Mouse (Mus musculus) intestine, embryonic 15.5 days (tissue): ENCODE measurements at regions not wholly inside any gene's neighbourhood (a gene's known extent, or its start where the extent isn't known, plus 50 kb on each side); places are given as distances from the start of the nearest gene placed in this dataset.

Experiments used
- ATAC-seq: fragments of 200-750 bp; cut with Nextera tagmentation; 2 replicates; pipeline ENCODE4 v1.8.0; 2017; ENCODE audit warnings: moderate TSS enrichment, moderate library complexity
- H3K27ac ChIP-seq: fragments of 300-500 bp; sonication (generic); 2 replicates; pipeline ENCODE4 v1.5.1; 2015; ENCODE audit warnings: mild to moderate bottlenecking, inconsistent platforms
- H3K27me3 ChIP-seq: fragments of 300-500 bp; sonication (generic); replicated peaks from 2 replicates; pipeline ENCODE4 v1.6.1; 2015; ENCODE audit warnings: inconsistent platforms
- H3K36me3 ChIP-seq: fragments of 300-500 bp; sonication (generic); 2 replicates; pipeline ENCODE4 v1.6.1; 2015; ENCODE audit warnings: inconsistent platforms
- H3K4me1 ChIP-seq: fragments of 300-500 bp; sonication (generic); replicated peaks from 2 replicates; pipeline ENCODE4 v1.6.1; 2015; ENCODE audit warnings: inconsistent platforms
- H3K4me2 ChIP-seq: fragments of 300-500 bp; sonication (generic); replicated peaks from 2 replicates; pipeline ENCODE4 v1.6.1; 2015; ENCODE audit warnings: mild to moderate bottlenecking, inconsistent platforms
- H3K4me3 ChIP-seq: fragments of 300-500 bp; sonication (generic); replicated peaks from 2 replicates; pipeline ENCODE4 v1.5.1; 2015; ENCODE audit warnings: inconsistent platforms
- H3K9ac ChIP-seq: fragments of 300-500 bp; sonication (generic); 2 replicates; pipeline ENCODE4 v1.6.1; 2015; ENCODE audit warnings: inconsistent platforms
- H3K9me3 ChIP-seq: fragments of 300-500 bp; sonication (generic); 2 replicates; pipeline ENCODE4 v1.6.1; 2016; ENCODE audit warnings: inconsistent platforms
- WGBS: fragments of 180-500 bp; shearing (Covaris S2); methylation state at CpG from one replicate; pipeline ENCODE4 v1.1.7; 2015; 5-methylcytosine and 5-hydroxymethylcytosine counted together

DNA sequence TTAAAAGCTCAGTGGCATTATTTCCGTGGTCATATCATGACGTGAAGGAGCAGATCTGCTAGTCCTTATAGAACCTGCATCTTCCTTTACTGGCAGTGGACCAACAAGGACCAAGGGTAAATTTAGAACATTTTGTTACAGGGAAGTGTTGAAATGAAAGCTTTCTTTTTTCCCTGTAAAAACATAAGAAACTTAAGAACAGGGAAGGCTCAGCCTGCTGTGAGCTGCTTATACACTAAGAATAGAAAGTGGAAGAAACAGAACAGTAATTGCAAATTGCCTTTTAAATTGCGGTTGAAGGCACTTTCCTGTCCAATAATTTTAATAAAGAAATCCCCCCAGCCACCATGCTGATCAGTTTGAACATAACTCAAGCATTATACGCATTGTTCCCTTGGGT lies 140.4 kb downstream of the Lca5 start:
- H3K9me3 ChIP-seq, result no peaks in the 10 kb centered on the region
- no peak overlapping the region for H3K9ac ChIP-seq
- no peak overlapping the region for H3K4me2 ChIP-seq
- no peaks in the 10 kb centered on the region for H3K36me3 ChIP-seq
- WGBS, result 77% methylated on average over 4 of the region's 4 CpGs
- no peak for ATAC-seq
- H3K27ac ChIP-seq, result no peak overlapping the region
- no peaks in the 10 kb centered on the region for H3K27me3 ChIP-seq
- H3K4me1 ChIP-seq, result no peaks in the 10 kb centered on the region
- H3K4me3 ChIP-seq, result no peak overlapping the region

DNA sequence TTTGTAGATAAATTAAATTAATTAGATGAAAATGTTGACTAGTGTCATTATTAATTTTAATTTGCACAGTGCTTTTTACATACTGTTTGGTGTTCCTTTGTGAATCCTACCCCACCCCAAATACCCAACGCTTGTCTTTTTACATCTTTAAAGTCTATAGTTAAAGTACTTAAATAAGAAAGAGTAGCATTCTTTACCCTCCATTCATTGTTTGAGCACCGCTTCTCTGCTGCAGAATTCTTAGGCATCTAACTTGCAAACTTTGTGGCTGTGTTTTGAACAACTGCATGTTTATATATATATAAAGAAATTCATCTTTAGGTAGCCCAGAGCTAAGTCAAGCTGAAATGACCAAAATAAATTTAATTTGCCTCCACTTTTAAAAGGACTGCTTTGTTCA lies 140.9 kb downstream of the Lca5 start:
- ATAC-seq, result no peak
- Histone ChIP-seq H3K9me3 (no peaks in the 10 kb centered on the region), H3K4me1 (no peaks in the 10 kb centered on the region), H3K27me3 (no peaks in the 10 kb centered on the region), H3K4me3 (no peak overlapping the region), H3K27ac (no peak overlapping the region), H3K4me2 (no peak overlapping the region), H3K9ac (no peak overlapping the region), H3K36me3 (no peaks in the 10 kb centered on the region)
- WGBS, result 77% methylated on average over 2 of the region's 2 CpGs

DNA sequence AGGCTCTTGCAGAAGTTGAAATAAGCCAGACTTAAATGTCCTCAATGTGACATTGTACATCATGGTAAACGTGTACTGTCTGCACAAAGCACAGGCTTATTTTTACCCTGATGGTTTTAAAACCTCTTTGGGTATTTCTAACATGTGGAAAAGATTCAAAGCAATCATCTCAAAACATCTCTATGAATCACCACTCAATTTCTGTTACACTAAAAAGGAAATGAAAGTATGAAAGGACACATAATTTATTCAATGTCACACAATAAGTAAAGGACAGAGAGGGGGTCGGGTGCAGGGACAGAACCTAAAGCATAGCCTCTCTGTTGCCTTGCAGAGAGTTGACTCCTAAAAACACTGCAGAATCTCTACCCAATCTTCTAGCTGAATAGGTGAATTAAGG lies 141.3 kb downstream of the Lca5 start:
- no peak for ATAC-seq
- Histone ChIP-seq H3K4me1 (no peaks in the 10 kb centered on the region), H3K4me3 (no peak overlapping the region), H3K36me3 (no peaks in the 10 kb centered on the region), H3K27ac (no peak overlapping the region), H3K9me3 (no peaks in the 10 kb centered on the region), H3K9ac (no peak overlapping the region), H3K27me3 (no peaks in the 10 kb centered on the region), H3K4me2 (no peak overlapping the region)
- WGBS, result 44% methylated on average over 2 of the region's 2 CpGs

DNA sequence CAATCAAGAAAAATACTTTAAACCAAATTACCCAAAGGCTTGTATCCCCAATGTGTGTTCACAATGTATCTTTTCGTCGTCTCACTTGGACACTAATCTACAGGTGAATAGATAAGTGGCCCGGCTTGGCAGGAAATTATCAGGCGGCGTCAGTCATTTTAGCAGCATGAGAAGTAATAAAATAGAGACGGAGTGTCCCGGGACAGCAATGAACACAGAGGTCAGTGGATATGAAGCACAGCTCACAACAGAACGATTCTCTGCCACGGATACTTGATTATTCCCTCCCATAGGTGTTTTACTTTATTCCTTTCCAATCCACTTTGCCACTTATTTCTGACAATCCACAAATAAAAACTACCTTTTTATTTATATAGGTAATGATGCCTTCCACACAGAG lies 145.5 kb downstream of the Lca5 start:
- Histone ChIP-seq H3K4me1 (no peaks in the 10 kb centered on the region), H3K4me3 (no peak overlapping the region), H3K4me2 (no peak overlapping the region), H3K27ac (no peak overlapping the region), H3K36me3 (no peaks in the 10 kb centered on the region), H3K9ac (no peak overlapping the region), H3K9me3 (no peaks in the 10 kb centered on the region), H3K27me3 (no peaks in the 10 kb centered on the region)
- WGBS, result 63% methylated on average over 9 of the region's 9 CpGs
- ATAC-seq, result peak; percentile 55

DNA sequence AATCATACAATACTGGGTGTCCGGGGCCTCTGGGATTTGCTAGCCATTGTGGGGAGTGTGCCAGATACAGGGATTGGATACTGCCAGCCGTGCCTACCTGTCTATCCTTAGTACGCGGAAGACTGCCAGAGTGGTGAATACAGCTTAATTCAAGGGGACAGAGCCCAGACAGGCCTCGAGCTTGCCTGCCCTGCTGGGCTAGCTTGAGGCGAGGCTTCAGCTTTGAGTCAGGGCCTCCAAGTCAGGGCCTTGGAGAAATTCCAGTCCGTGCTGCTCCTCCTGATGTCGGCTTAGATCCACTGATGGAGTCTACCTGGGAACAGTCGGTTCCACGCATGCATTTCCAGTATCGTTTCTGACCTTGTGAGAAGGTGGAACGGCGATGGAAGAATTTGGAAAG lies 146.5 kb downstream of the Lca5 start:
- Histone ChIP-seq H3K4me1 (no peaks in the 10 kb centered on the region), H3K36me3 (no peaks in the 10 kb centered on the region), H3K9me3 (no peaks in the 10 kb centered on the region), H3K9ac (no peak overlapping the region), H3K27me3 (no peaks in the 10 kb centered on the region), H3K4me2 (no peak overlapping the region), H3K27ac (no peak overlapping the region), H3K4me3 (no peak overlapping the region)
- no peak for ATAC-seq
- 88% methylated on average over 13 of the region's 13 CpGs for WGBS

DNA sequence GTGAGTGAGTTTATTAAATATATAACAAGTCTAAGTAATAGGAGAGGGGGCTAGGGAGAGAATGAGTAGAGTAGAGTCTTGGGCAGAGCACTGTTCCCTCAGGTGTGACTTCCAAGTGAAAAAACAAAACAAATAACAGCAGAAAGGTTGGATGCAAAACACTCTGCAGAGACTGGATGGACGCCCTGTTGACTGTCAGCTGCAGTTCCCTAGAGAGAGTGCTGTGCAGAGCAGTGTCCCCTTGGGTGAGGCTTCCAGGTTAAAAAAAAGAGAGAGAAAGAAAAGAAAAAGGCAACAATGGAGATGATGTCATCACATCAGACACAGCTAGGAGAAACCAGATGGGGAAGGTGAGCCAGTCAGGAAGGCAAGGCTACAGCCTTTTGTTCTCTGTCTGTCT lies 137.6 kb upstream of the Hmgn3 start:
- H3K4me3 ChIP-seq, result no peak overlapping the region
- no peak overlapping the region for H3K27ac ChIP-seq
- H3K4me1 ChIP-seq, result no peaks in the 10 kb centered on the region
- WGBS, result 52% methylated on average over 1 of the region's 1 CpGs
- no peak overlapping the region for H3K9ac ChIP-seq
- H3K27me3 ChIP-seq, result no peaks in the 10 kb centered on the region
- H3K9me3 ChIP-seq, result no peaks in the 10 kb centered on the region
- no peak for ATAC-seq
- H3K36me3 ChIP-seq, result no peaks in the 10 kb centered on the region
- no peak overlapping the region for H3K4me2 ChIP-seq

DNA sequence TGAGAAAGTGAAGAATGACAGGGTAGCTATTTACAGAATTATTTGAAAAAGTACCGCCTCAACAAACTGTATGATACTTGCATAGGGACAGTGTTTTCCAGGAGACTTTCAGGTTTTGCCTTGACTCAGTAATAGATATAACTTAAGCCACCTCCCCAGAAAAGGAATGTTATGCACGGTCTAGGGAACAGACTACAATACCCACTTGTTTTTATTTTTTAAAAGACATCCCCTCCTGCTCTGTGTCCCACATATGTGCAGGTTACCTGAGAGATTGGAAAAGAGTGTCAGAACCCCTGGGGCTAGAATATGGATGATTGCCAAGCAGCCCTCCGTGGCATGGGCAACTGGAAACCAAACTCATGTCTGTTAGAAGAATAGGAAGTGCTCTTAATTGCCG lies 137.2 kb upstream of the Hmgn3 start:
- H3K27ac ChIP-seq, result no peak overlapping the region
- no peak overlapping the region for H3K4me2 ChIP-seq
- 64% methylated on average over 4 of the region's 4 CpGs for WGBS
- no peak overlapping the region for H3K9ac ChIP-seq
- no peaks in the 10 kb centered on the region for H3K27me3 ChIP-seq
- H3K9me3 ChIP-seq, result no peaks in the 10 kb centered on the region
- no peaks in the 10 kb centered on the region for H3K36me3 ChIP-seq
- H3K4me1 ChIP-seq, result no peaks in the 10 kb centered on the region
- no peak; the same call in 1 of the 2 replicates for ATAC-seq
- no peak overlapping the region for H3K4me3 ChIP-seq

DNA sequence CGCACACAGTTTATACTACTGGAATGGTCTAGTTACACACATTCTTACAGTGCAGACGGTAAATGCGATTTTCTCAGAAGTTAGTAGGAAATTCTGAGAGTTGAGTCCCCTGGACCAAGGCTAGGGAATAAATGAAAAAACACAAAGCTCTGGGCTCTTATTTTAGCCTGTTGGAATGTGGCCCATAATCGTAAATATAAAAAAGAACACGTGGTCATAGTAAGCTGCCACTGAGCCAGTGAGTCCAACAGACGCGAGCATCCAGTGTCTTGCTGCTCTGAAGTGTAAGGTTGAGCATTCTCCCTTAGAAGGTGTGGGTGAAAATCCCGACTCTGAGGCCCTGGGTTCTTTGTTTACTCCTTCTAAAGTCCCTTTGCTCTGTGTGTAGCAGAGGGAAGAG lies 136.8 kb upstream of the Hmgn3 start:
- Histone ChIP-seq H3K9ac (no peak overlapping the region), H3K4me3 (no peak overlapping the region), H3K36me3 (no peaks in the 10 kb centered on the region), H3K27ac (no peak overlapping the region), H3K4me2 (no peak overlapping the region), H3K27me3 (no peaks in the 10 kb centered on the region), H3K4me1 (no peaks in the 10 kb centered on the region), H3K9me3 (no peaks in the 10 kb centered on the region)
- 0 out of 2 replicates have a peak, but pooled peaks have one; percentile 28 for ATAC-seq
- 49% methylated on average over 8 of the region's 8 CpGs for WGBS

DNA sequence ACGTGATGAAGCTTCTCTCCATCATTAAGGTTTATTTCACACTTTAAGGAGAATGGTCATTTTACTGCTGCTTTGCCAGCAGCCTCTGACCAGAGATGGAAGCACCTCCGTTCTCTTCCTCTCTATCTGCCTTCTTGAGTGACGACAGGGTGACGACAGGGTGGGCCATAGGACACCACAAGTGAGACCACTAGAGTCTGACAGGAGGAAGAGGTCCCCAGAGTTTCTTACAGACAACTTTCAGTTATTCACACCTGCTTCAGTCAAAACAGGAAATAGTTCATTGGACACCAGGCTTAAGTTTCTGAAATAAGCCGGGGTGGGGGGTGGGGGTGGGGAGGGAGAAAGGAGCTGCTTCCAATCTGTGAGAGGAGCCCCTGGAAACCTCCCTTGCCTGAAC lies 131.3 kb upstream of the Hmgn3 start:
- Histone ChIP-seq H3K27ac (no peak overlapping the region), H3K4me2 (no peak overlapping the region), H3K4me3 (no peak overlapping the region), H3K27me3 (no peaks in the 10 kb centered on the region), H3K4me1 (no peaks in the 10 kb centered on the region), H3K36me3 (no peaks in the 10 kb centered on the region), H3K9ac (no peak overlapping the region), H3K9me3 (no peaks in the 10 kb centered on the region)
- ATAC-seq, result no peak
- WGBS, result 58% methylated on average over 5 of the region's 5 CpGs

DNA sequence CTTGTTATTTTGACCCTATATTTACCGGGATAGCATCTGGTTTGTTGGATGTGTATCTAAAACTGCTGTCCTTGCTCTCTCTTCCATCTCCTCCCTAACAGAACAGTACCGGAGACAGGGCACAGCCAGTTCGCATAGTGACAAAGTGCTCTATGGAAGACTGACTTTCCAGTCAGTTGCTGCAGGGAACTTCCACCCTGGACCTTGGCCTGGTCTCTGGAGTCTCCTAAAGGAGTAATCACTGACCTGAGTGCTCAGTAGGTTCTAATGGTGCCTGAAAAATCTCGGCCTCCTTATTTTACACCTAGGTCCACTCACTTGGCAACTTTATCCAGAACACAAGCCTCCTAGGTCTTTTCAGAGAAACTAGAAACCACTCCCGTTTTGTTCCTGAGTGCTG lies 130.9 kb upstream of the Hmgn3 start:
- 83% methylated on average over 5 of the region's 5 CpGs for WGBS
- Histone ChIP-seq H3K9ac (no peak overlapping the region), H3K36me3 (no peaks in the 10 kb centered on the region), H3K4me2 (no peak overlapping the region), H3K4me3 (no peak overlapping the region), H3K9me3 (no peaks in the 10 kb centered on the region), H3K27ac (no peak overlapping the region), H3K27me3 (no peaks in the 10 kb centered on the region), H3K4me1 (no peaks in the 10 kb centered on the region)
- no peak for ATAC-seq

DNA sequence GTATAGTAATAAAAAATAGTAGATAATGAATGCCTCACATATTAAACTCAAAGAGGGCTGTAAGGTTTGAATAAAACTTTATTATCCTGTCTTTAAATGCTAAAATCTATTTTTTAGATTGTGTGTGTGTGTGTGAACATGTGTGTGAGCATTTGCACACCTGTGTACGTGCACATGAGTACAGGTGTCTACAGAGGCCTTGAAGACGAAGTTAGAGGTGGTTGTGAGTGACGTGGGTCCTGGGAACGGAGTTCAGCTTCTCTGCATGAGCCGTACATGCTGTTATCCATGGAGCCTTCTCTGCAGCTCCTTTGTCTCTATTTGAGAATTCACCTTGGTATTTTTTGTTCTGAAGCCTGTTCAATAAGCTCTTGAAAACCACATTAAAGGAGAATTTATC lies 129.8 kb upstream of the Hmgn3 start:
- no peak for ATAC-seq
- no peak overlapping the region for H3K4me2 ChIP-seq
- no peaks in the 10 kb centered on the region for H3K9me3 ChIP-seq
- no peaks in the 10 kb centered on the region for H3K4me1 ChIP-seq
- H3K9ac ChIP-seq, result no peak overlapping the region
- no peak overlapping the region for H3K4me3 ChIP-seq
- H3K27me3 ChIP-seq, result no peaks in the 10 kb centered on the region
- no peak overlapping the region for H3K27ac ChIP-seq
- 88% methylated on average over 5 of the region's 5 CpGs for WGBS
- no peaks in the 10 kb centered on the region for H3K36me3 ChIP-seq

DNA sequence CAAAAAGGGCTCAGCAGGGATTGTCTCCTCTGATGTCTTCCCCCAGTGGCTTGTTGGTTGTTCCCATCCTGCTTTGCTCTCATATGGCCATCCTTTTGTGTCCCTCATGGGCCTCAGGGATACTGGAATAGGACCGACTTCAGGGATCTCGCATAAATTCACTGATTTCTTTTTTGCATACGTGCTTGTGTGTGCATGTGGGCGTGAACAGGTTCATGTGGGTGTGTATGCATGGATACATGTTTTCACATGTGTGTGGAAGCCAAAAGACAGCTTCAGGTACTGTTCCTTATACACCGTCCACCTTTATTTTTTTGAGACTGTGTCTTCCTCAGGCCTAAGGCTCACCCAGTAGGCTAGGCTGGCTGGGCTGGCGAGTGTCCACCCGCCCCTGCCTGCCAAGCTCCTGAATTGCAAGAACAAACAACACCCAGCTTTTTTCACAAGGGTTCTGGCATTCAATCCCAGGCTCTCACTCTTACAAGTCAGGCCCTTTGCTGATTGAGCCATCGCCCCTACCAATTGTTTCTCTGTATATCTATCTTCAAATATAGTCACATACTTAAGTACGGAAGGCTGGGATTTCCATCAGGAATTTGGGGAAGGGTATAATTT lies 127.0 kb upstream of the Hmgn3 start:
- H3K4me2 ChIP-seq, result no peak overlapping the region
- H3K9ac ChIP-seq, result no peak overlapping the region
- no peaks in the 10 kb centered on the region for H3K4me1 ChIP-seq
- no peaks in the 10 kb centered on the region for H3K9me3 ChIP-seq
- H3K4me3 ChIP-seq, result no peak overlapping the region
- no peaks in the 10 kb centered on the region for H3K27me3 ChIP-seq
- H3K27ac ChIP-seq, result no peak overlapping the region
- no peaks in the 10 kb centered on the region for H3K36me3 ChIP-seq
- WGBS, result 82% methylated on average over 9 of the region's 9 CpGs
- ATAC-seq, result no peak

DNA sequence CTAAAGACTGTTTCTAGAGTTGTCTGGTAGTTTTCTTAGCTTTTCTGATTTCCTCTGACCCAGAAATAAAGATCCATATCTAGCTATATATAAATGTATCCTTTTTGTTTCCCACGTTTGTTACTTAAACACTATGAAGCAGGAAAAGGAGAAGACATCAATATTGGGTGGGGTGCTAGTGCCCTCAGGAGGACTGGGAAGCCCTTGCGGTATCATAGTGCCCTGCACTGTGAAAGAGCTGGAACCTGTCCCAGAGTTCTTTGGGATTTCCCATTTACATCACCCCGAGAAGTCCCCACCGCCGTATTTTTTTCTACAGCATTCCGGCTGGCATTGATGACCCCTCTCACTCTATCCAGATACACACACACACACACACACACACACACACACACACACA lies 119.3 kb upstream of the Hmgn3 start:
- Histone ChIP-seq H3K4me2 (no peak overlapping the region), H3K9me3 (no peaks in the 10 kb centered on the region), H3K4me1 (no peaks in the 10 kb centered on the region), H3K36me3 (no peaks in the 10 kb centered on the region), H3K27me3 (no peaks in the 10 kb centered on the region), H3K9ac (no peak overlapping the region), H3K27ac (no peak overlapping the region), H3K4me3 (no peak overlapping the region)
- ATAC-seq, result no peak
- WGBS, result 73% methylated on average over 6 of the region's 6 CpGs
